Mouse (Mus musculus) E14TG2a.4 (cell line): ENCODE data around the gene Nkap.

Source experiments
- CTCF ChIP-seq: conservative IDR thresholded peaks from 2 replicates; pipeline ENCODE4 v1.5.1; 2014; ENCODE audit warnings: low read length
- NANOG ChIP-seq: IDR thresholded peaks from 2 replicates; pipeline ENCODE4 v1.6.1; 2014; ENCODE audit warnings: borderline replicate concordance, low read length, mixed read lengths
- POU5F1 ChIP-seq: IDR thresholded peaks from 2 replicates; pipeline ENCODE4 v1.6.1; 2014; ENCODE audit warnings: low read length, borderline replicate concordance

- no peak for TF ChIP-seq CTCF
- no peak for TF ChIP-seq NANOG
- no peak for TF ChIP-seq POU5F1
These were observed 16.3 kb upstream of the Nkap start, which contains the start of gene Upf3b for GRCm38 (mm10) chrX:37110193-37110880.
